Mouse (Mus musculus): ENCODE data around the gene Wdcp.
A peak's percentile ranks its signal among the peaks of the same experiment; 100 is the strongest.
"Not testable (repeated sequence)": the region's sequence is repeated elsewhere in the genome, so short reads cannot be mapped to it uniquely, and the experiment has no call there.

Wdcp gene

DNA sequence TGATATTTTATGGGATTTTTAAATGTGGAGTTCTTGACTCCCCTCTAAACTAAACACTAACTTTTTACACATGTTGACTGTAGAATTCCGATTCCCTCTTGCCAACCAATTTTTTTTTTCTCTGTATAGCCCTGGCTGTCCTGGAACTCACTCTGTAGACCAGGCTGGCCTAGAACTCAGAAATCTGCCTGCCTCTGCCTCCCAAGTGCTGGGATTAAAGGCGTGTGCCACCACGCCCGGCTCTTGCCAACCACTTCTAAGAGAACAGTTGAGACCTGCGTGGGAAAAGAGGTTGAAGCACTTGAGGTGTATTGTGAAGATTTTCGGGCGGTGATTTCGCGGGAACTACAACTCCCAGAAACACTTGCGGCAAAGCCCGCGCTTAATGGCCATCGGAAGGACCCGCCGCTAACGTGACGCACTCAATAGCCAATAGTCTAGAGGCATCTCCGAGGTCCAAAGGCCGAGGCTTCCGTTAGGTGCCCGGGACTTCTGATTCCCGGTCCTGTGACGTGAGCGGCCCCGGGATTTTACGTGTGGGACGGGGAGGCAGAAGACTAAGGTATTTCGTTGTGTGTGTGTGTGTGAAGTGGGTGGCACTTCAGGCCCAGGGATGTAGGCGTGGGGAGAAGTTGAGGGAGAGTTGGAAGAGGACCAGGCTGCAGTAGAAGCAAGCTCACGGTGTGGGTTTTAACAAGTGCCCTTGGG is at the start of gene Wdcp:
Wdcp (plus strand) TSS at position 414 of the 708 bp plus-strand sequence.
- DNase-seq = peak; percentile 94

DNA sequence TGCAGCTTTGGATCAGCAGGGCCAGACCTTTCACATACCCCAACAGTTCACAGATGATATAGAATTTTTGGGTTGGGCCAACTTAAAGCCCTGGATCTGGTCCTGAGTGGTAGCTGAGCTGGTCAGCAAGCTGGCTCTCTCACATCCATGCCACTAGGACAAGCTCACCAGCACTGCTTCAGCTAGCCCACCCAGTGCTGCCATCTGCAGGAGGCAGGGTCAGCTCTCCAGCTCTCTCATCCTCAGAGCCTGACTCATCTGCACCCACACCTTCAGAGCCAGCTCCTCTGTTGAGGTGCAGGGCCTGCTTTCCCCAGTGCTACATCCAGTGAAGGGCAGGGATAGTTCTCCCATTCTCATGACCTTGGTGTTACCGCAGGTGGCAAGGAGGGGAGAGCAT is 49.4 kb upstream of the Wdcp start:
- no peak for DNase-seq

DNA sequence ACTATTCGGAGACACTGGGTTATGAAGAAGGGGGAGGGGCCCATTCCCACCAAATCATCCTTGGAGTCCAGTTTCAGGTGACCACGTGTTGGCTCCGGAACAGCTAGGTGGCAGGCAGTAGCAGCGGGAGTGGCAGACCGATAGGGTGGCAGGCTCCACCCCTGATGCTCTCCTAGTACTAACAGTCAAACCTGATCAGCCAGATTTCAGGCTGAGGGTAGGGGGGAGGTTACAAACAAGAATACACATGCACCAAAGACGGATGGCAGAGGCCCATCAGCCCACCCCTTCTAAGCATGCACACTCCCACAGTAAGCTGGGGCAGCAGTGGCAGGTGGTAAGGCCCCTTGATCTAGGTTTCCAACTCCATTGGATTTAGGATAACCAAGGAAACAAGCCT is 45.6 kb upstream of the Wdcp start:
- not testable (repeated sequence) for DNase-seq

DNA sequence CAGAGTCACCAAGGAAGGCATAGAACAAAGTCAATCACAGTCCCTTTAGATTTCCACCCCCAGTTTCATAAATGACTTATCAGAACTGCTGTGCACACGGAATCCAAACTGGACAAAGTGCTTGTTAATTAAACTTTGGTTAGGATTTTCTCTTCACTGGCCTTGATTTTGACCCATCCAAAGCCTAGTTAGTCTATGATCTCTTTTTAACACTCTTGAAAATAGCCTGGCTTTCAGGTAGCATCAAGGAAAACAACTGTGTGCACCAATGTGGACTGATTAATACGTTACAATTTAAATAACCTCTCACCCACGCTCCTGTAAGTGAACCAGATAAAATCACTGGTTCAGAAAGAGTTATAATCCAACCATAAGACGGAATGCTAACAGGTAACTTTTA is 32.1 kb upstream of the Wdcp start:
- DNase-seq = peak; percentile 74

DNA sequence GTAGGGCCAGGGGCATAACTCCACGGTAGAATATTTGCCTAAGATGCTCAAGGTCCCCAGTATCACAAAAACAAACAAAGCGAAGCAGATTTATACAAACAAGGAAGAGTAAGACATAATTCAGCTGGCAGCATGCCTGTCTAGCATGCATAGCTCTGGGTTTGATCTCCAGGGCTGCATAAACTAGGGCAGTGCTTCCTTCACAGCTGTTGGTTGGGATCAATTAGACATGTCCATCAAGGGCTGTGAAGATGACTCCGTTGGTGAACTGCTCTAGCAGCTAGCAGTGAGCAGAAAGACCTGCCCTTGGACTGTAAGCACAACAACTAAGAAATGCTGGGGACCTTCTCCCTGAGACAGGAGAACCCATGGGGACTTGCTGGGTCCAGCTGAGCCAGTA is 31.4 kb upstream of the Wdcp start:
- DNase-seq = no peak

DNA sequence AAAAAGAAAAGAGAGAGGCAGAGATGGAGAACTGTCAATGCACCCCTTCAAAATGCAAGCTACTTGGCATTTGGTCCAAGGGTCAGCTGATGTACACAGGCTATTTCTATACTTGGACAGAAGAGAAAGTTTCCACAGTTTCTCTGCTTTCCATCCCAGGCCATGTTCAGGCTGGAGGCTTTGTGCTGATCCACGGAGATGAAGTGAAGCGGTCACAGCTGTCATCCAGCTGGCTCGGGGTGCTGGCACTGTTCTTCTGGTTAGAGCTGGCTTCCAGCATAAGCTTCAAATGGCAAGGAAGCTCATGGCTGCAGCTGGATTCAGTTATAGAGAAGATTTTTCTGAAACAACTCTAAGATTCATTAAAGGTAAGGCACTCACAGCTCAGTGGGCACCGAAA is 29.5 kb upstream of the Wdcp start:
- no peak for DNase-seq

GRCm38 (mm10) chr12:4816680-4817360 is 26.3 kb upstream of the Wdcp start:
- DNase-seq = no peak

DNA sequence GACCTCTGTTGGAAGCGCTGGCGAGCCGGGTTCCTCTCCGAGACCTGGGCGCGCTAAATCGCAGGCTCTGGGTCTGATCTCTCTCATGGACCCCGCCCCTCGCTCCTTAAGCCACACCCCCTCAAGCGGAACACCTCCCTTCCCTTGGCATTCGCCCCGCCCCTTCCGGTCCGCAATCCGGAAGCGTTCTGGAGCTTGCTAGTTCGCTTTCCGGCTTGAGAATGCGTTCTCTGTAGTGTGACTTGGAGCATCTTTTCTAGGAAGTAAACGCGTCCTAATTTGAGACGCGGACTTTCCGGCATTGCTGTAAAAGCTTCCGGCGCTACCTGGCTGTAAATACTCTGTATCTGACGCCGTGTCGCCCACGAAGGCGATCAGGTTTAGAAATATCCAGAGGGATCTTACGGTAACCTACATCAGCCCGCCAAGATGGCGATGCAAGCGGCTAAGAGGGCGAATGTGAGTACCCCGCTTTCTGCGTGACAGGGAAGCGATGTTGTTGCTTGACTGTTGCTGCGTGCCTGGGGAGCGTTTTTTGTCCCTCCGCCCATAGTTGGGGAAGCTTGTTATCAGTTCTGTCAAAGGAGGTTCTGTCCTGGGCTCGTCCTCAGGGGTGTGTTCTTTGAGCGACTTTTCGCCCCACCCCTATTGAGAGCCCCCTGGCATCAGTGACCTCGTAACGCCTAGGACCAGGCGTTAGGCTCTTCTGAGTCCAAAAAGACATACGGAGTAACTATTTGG is 25.6 kb upstream of the Wdcp start, which contains the start of gene Sf3b6:
Sf3b6 (plus strand) TSS at position 184 of the 741 bp plus-strand sequence.
- peak; percentile 99 for DNase-seq

- no peak for DNase-seq
Observed at GRCm38 (mm10) chr12:4827256-4827655, 15.8 kb upstream of the Wdcp start.

DNA sequence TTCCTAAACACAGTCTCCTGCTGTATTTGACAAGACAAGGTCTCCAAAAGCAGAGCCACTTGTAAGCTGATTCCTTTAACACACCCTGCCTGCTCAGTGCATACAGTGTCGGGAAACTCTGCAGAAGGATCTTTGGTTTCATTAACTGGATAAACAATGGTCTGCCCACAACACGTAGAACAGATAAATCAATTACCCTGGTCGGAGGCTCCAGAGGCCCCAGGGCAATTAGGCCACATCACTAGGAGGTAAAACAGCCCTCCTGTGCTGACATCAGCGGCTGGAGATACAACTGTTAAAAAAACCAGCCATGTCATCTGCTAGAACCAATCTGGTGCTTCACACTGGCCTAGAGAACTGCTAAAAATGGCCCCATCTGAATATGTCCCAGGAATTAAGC is 6.1 kb upstream of the Wdcp start:
- DNase-seq = no peak

GRCm38 (mm10) chr12:4840010-4840409 is 3.1 kb upstream of the Wdcp start:
- DNase-seq = no peak

GRCm38 (mm10) chr12:4840741-4841140 is 2.4 kb upstream of the Wdcp start:
- no peak for DNase-seq

DNA sequence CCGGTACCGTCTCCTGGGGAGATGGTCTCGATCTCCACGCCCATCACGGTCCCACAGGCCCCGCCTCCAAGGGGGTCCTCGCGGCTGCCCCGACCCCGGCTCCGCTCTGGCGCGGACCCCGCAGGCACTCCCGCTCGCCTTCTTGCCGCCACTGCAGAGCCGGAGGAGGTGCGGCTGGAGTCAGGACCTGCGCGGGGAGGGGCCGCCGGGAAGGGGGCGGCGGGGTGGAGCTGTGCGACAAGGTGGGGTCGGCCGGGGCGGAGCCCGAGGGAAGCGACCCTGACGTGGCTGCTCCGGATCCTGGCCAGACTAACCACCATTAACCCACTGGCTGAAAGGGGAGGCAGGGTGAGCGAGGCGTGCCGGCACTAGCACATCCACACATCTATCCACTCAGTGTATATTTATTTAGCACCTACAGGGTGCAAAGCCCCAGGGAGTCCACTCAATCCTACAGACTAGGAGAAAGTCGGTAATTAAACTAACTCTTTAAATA is 1.7 kb upstream of the Wdcp start, which contains the start of gene Fkbp1b:
Fkbp1b (minus strand) TSS at position 200 of the 496 bp plus-strand sequence.
- DNase-seq = peak; percentile 35

DNA sequence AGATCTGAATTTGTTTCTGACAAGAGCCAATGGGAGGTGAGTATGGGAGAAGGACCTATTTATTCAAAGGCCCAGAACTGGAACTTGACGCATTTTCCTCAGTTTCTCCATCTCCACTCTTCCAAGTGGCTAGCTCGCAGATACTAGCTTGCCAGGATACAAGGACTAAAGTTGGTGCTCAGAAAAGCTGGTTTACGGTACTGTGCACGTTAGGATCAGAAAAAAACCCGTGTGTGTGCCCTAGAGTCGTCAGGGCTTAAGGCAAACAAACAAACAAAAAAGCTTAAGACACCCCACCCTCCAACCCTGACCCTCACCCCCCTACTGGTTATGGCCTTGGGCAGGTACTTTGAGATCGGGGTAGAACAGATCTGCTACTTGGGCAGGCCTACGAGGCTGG is 647 bp upstream of the Wdcp start:
- no peak for DNase-seq

DNA sequence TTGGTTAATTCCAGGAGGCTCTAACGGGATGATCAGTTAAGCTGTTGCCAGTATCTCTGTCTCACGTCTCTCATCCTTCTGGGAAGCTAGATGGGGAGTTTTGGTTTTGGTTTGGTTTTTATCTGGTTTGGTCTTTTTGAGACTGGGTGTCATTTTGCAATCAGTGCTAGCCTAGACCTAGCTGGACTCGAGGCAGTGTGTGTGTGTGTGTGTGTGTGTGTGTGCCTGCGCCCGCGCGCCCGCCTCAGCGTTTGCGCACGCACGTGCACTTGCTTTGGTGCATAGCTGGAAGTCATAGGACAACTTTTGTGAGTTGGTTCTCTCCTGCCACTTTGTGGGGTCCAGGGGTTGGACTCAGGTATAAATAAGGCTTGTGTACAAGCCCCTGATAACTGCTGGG is 638 bp downstream of the Wdcp start:
- DNase-seq = peak; percentile 44

DNA sequence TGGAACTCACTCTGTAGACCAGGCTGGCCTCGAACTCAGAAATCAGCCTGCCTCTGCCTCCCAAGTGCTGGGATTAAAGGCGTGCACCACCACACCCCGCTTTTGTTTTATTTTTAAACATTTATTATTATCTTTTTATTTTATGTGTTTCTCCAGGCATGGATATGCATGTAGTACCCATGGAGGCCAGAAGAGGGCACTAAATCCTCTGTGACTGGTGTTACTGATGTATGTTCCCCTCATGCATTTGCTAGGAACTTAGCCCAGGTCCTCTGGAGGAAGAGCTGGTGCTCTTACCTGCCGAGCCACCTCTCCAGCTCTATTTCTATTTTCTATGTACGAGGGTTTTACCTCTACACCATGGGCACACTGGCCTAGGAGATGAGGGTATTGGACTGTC is 13.1 kb downstream of the Wdcp start:
- DNase-seq = peak; percentile 35

DNA sequence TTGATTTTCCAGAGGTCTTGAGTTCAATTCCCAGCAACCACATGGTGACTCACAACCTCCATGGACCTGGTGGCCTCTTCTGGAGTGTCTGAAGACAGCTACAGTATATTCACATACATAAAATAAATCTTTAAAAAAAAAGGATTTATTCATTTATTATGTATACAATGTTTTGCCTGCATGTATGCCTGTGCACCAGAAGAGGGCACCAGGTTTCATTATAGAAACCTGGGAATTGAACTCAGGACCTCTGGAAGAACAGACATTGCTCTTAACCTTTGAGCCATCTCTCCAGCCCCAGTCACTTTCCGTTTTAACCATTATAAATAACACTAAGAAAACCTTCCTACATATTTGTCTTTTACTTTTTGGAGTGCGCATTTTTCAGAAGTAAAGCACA is 13.7 kb downstream of the Wdcp start:
- DNase-seq = no peak

GRCm38 (mm10) chr12:4859241-4859914 is 16.3 kb downstream of the Wdcp start:
- DNase-seq = no peak

GRCm38 (mm10) chr12:4862672-4863071 is 19.6 kb downstream of the Wdcp start:
- no peak for DNase-seq

- peak; percentile 85 for DNase-seq
Observed at GRCm38 (mm10) chr12:4863654-4864337, 20.7 kb downstream of the Wdcp start.

GRCm38 (mm10) chr12:4864338-4864690 is 21.2 kb downstream of the Wdcp start:
- DNase-seq = no peak

GRCm38 (mm10) chr12:4868924-4869323 is 25.8 kb downstream of the Wdcp start:
- no peak for DNase-seq

Data from kidney, adult 9 months (tissue).